ENCODE assay signal across 25 mouse cellular contexts in the genomic region with DNA sequence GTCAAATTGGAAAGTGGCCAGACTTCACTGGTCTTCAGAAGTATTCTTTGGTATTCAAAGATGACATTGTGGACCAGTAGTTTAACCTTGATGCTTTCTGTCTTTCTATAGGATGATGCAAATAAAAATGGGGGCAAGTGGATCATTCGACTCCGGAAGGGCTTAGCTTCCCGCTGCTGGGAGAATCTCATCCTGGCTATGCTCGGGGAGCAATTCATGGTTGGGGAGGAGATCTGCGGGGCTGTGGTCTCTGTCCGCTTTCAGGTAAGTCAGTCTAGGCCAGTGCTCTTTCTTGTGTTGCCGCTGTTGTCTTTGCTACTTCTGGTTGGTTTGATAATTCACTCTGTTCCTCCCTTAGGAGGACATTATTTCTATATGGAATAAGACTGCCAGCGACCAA. TPM values are rescaled to one million over a fixed set of nuclear protein-coding genes. Genes with fewer than 3 reads are reported as not detected.
"Had no signal": no experiment of that assay in that cellular context is flagged by ENCODE, and none has a peak within 500 bp of the region (broad histone marks: within the 10 kb centered on the region; RNA-seq: fewer than 3 reads in every experiment).

No protein-coding gene starts in this region.

- H3K9ac ChIP-seq: lung, embryonic 15.5 days; midbrain, embryonic 13.5 days; midbrain, embryonic 15.5 days; neural tube, embryonic 12.5 days; stomach, embryonic 15.5 days had no signal

- H3K9me3 ChIP-seq: lung, embryonic 15.5 days; megakaryocyte, embryonic 14.5 days; midbrain, embryonic 13.5 days; midbrain, embryonic 15.5 days; neural tube, embryonic 12.5 days; stomach, embryonic 15.5 days had no signal

- H3K4me1 ChIP-seq: lung, embryonic 15.5 days; megakaryocyte, embryonic 14.5 days; midbrain, embryonic 13.5 days; midbrain, embryonic 15.5 days; neural tube, embryonic 12.5 days; stomach, embryonic 15.5 days had no signal

- H3K27me3 ChIP-seq: lung, embryonic 15.5 days; megakaryocyte, embryonic 14.5 days; midbrain, embryonic 13.5 days; midbrain, embryonic 15.5 days; neural tube, embryonic 12.5 days; stomach, embryonic 15.5 days had no signal

- H3K27ac ChIP-seq: lung, embryonic 15.5 days; macrophage; midbrain, embryonic 13.5 days; midbrain, embryonic 15.5 days; neural tube, embryonic 12.5 days; stomach, embryonic 15.5 days; stomach, postnatal 0 days had no signal

- H3K4me3 ChIP-seq: lung, embryonic 15.5 days; megakaryocyte, embryonic 14.5 days; midbrain, embryonic 13.5 days; midbrain, embryonic 15.5 days; neural tube, embryonic 12.5 days; stomach, embryonic 15.5 days had no signal

- DNase-seq: lung, adult 2 months; lung, postnatal 14 days; lung, postnatal 36 days; right cerebral cortex, postnatal 14 days; thymus, adult 2 months; thymus, postnatal 25 days; thymus, postnatal 4 days had no signal

RNA-seq across cellular contexts. Expression of gene Chrng, which starts 21.3 kb away (rescaled TPM):
- total RNA-seq: megakaryocyte progenitor cell, adult 5-6 weeks; monocyte, adult 5-6 weeks; neutrophil, adult 5-6 weeks had no signal
- polyA plus RNA-seq: midbrain, embryonic 11.5 days; midbrain, embryonic 13.5 days; midbrain, embryonic 15.5 days; midbrain, postnatal 0 days; neural tube, embryonic 14.5 days; spleen, adult 2 months; testis, adult 2 months; urinary bladder, adult 2 months had no signal

RNA-seq across cellular contexts. Expression of gene Chrnd, which starts 35.3 kb away (rescaled TPM):
- total RNA-seq: megakaryocyte progenitor cell, adult 5-6 weeks; midbrain, postnatal 0 days; monocyte, adult 5-6 weeks; neutrophil, adult 5-6 weeks had no signal
- polyA plus RNA-seq: lung, postnatal 0 days; macrophage; midbrain, embryonic 11.5 days; midbrain, embryonic 13.5 days; midbrain, embryonic 15.5 days; midbrain, postnatal 0 days; neural tube, embryonic 14.5 days; spleen, adult 2 months; urinary bladder, adult 2 months had no signal

RNA-seq across cellular contexts. Expression of gene Efhd1, which starts 38.4 kb away (rescaled TPM):
- total RNA-seq: megakaryocyte progenitor cell, adult 5-6 weeks; monocyte, adult 5-6 weeks; neutrophil, adult 5-6 weeks had no signal

RNA-seq across cellular contexts. Expression of gene Prss56, which starts 42.6 kb away (rescaled TPM):
- total RNA-seq: megakaryocyte progenitor cell, adult 5-6 weeks; midbrain, postnatal 0 days; monocyte, adult 5-6 weeks; neutrophil, adult 5-6 weeks had no signal
- polyA plus RNA-seq: lung, adult 2 months; lung, embryonic 15.5 days; lung, postnatal 0 days; macrophage; midbrain, embryonic 11.5 days; midbrain, embryonic 13.5 days; midbrain, embryonic 15.5 days; midbrain, postnatal 0 days; spleen, adult 2 months; stomach, embryonic 15.5 days; stomach, postnatal 0 days; urinary bladder, adult 2 months had no signal
